Mouse (Mus musculus): ENCODE data around the gene Cldn13. TPM values are rescaled to one million over a fixed set of nuclear protein-coding genes. Genes with fewer than 3 reads are reported as not detected.

Gene Cldn13
- polyA plus RNA-seq, 1 experiment from 2014 or later, result not detected

DNA sequence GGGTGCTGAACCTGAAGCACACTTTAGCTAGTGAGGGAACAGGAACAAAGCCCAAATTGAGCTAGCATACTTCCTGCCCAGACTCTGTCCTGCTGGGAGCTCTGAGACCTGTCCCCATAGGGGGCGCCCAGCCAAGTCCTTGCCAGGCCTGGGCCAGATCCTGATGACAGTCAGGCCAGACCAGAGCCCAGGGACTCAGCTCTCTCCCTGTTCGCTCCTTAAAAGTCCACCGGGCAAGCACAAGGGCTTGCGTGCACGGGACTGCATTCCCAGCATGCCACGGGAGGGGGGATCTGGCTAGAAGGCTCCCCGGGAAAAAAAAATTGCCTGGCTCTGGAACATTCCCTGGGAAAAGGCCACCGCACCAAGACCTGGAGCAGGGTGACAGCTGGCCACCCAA is 50.2 kb downstream of the Cldn13 start:
- no peak overlapping the region for H3K9ac ChIP-seq (replicated peaks)
- no peak for ATAC-seq (ENCODE audit: low FRiP score)
- no peaks in the 10 kb centered on the region for H3K9me3 ChIP-seq (replicated peaks)
- no peak overlapping the region for H3K27ac ChIP-seq (replicated peaks)
- WGBS, result 67% methylated on average over 8 of the region's 8 CpGs
- no peak overlapping the region for H3K4me3 ChIP-seq (replicated peaks)
- no peaks in the 10 kb centered on the region for H3K4me1 ChIP-seq
- no peaks in the 10 kb centered on the region for H3K27me3 ChIP-seq (replicated peaks)
- H3K36me3 ChIP-seq, result no peaks in the 10 kb centered on the region
- H3K4me2 ChIP-seq, result no peak overlapping the region

Other genes with a start within 250 kb of the Cldn13 start
- gene Limk1, start 226.9 kb downstream of the Cldn13 start, polyA plus RNA-seq (2015; fragmentation: Nextera tagmentation; extraction: Ambion mirVana), result 22.7 and 27.1 TPM in 2 replicates
- gene Eln, start 168.2 kb downstream of the Cldn13 start, polyA plus RNA-seq (2015; fragmentation: Nextera tagmentation; extraction: Ambion mirVana), result 25.8 and 51.6 TPM in 2 replicates
- not detected in 2 replicates for gene Tmem270, start 8.8 kb downstream of the Cldn13 start, polyA plus RNA-seq (2015; fragmentation: Nextera tagmentation; extraction: Ambion mirVana)
- gene Mettl27, start 16.8 kb upstream of the Cldn13 start, polyA plus RNA-seq (2015; fragmentation: Nextera tagmentation; extraction: Ambion mirVana), result 4.2 and 9.2 TPM in 2 replicates
- gene Cldn4, start 31.4 kb upstream of the Cldn13 start, polyA plus RNA-seq (2015; fragmentation: Nextera tagmentation; extraction: Ambion mirVana), result 0.13 and 10.1 TPM in 2 replicates
- 0.96 and 16.8 TPM in 2 replicates for gene Cldn3, start 70.7 kb upstream of the Cldn13 start, polyA plus RNA-seq (2015; fragmentation: Nextera tagmentation; extraction: Ambion mirVana)
- 73.0 and 77.0 TPM in 2 replicates for gene Abhd11, start 93.6 kb upstream of the Cldn13 start, polyA plus RNA-seq (2015; fragmentation: Nextera tagmentation; extraction: Ambion mirVana)
- 118 and 141 TPM in 2 replicates for gene Stx1a, start 108.0 kb upstream of the Cldn13 start, polyA plus RNA-seq (2015; fragmentation: Nextera tagmentation; extraction: Ambion mirVana)
- gene Dnajc30, start 148.7 kb upstream of the Cldn13 start, polyA plus RNA-seq (2015; fragmentation: Nextera tagmentation; extraction: Ambion mirVana), result 40.6 and 44.5 TPM in 2 replicates
- 75.0 and 87.9 TPM in 2 replicates for gene Bud23, start 149.4 kb upstream of the Cldn13 start, polyA plus RNA-seq (2015; fragmentation: Nextera tagmentation; extraction: Ambion mirVana)
- gene Vps37d, start 162.7 kb upstream of the Cldn13 start, polyA plus RNA-seq (2015; fragmentation: Nextera tagmentation; extraction: Ambion mirVana), result 30.3 and 34.0 TPM in 2 replicates
- gene Mlxipl, start 174.4 kb upstream of the Cldn13 start, polyA plus RNA-seq (2015; fragmentation: Nextera tagmentation; extraction: Ambion mirVana), result 0.79 and 0.84 TPM in 2 replicates
- 15.8 and 17.5 TPM in 2 replicates for gene Tbl2, start 234.1 kb upstream of the Cldn13 start, polyA plus RNA-seq (2015; fragmentation: Nextera tagmentation; extraction: Ambion mirVana)